Mouse (Mus musculus): ENCODE measurements around the gene Cntn6. TPM values are rescaled to one million over a fixed set of nuclear protein-coding genes. Genes with fewer than 3 reads are reported as not detected.

Gene Cntn6
- polyA plus RNA-seq, 1 experiment from 2014 or later = 0.03 TPM

DNA sequence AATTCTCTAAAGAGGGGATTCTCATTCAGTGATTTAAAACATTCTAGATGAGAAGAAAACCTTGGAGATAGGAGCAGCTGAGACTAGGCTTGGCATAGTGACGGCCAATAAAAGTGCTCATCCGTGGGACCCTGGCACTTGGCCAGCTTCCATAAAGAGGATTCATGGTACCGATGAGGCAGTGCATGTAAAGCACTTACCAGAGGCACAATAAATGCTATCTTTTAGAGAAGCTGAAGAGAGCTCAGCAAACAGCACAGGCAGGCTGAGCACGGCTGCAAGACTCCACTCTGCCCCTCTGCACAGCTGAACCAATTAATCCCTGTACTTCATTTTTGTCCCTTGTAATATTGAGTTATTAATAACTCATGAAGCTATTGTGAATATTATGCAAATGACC, 110.8 kb downstream of the Cntn6 start:
- Histone ChIP-seq H3K4me3 (replicated peaks) (no peak overlapping the region), H3K27me3 (no peaks in the 10 kb centered on the region)

DNA sequence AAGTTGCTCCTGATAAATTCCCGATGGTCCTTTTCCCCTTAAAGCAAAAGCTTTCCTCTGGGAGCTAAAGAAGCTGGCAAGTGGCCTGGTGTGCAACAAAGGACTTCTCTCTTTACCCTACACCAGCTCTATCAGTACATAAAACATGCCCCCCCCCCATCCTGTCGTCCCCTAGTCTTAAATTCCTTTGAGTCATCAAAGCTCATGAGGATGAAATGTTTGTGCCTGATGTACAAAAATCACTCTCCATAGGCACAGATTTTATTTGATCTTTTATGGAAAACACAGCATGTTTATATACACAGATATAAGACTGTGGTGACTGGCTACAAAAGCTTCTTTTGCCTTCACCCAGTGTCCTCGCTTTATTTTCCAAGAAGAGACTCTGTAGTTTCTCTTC, 112.6 kb downstream of the Cntn6 start:
- Histone ChIP-seq H3K36me3 (replicated peaks) (no peaks in the 10 kb centered on the region), H3K4me2 (no peak overlapping the region), H3K9me3 (replicated peaks) (no peaks in the 10 kb centered on the region), H3K4me1 (replicated peaks) (no peaks in the 10 kb centered on the region), H3K9ac (no peak overlapping the region), H3K4me3 (replicated peaks) (no peak overlapping the region), H3K27ac (replicated peaks) (no peak overlapping the region), H3K27me3 (no peaks in the 10 kb centered on the region)
- WGBS (ENCODE audit: insufficient replicate concordance) = 43% methylated on average over 3 of the region's 3 CpGs
- ATAC-seq (ENCODE audit: insufficient read depth) = no peak

More for the DNA sequence above, 110.8 kb downstream of the Cntn6 start:
- H3K27ac ChIP-seq (replicated peaks) = no peak overlapping the region
- 63% methylated on average over 4 of the region's 4 CpGs for whole genome bisulfite sequencing (ENCODE audit: insufficient replicate concordance)
- H3K9me3 ChIP-seq (replicated peaks) = no peaks in the 10 kb centered on the region
- no peaks in the 10 kb centered on the region for H3K36me3 ChIP-seq (replicated peaks)
- no peak for ATAC-seq (ENCODE audit: insufficient read depth)
- H3K9ac ChIP-seq = no peak overlapping the region
- no peaks in the 10 kb centered on the region for H3K4me1 ChIP-seq (replicated peaks)
- H3K4me2 ChIP-seq = no peak overlapping the region

DNA sequence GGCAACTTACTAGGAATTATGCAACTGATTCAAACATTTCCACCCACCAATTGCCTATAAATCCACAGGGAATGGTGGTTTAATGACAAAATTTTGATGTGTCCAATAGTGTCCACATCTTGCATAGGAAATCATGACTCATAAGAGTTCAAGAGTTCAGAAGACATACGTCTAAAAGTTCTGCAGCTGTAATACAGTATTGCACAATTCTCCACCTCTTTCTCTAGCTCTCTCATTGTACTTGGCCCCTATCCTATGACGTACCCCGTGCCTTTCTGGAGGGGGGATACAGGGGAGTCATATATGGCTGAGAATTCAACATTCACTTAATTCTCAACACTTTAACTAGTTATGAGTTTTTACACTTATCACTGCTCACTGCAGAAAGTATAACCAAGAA, 160.9 kb downstream of the Cntn6 start:
- WGBS (ENCODE audit: insufficient replicate concordance) = 67% methylated on average over 3 of the region's 3 CpGs
- ATAC-seq (ENCODE audit: insufficient read depth) = no peak
- Histone ChIP-seq H3K27ac (replicated peaks) (no peak overlapping the region), H3K4me1 (replicated peaks) (no peaks in the 10 kb centered on the region), H3K36me3 (replicated peaks) (no peaks in the 10 kb centered on the region), H3K9me3 (replicated peaks) (no peaks in the 10 kb centered on the region), H3K9ac (no peak overlapping the region), H3K27me3 (no peaks in the 10 kb centered on the region), H3K4me2 (no peak overlapping the region), H3K4me3 (replicated peaks) (no peak overlapping the region)

GRCm38 (mm10) chr6:104668701-104669100, 176.1 kb downstream of the Cntn6 start:
- Histone ChIP-seq H3K9ac (no peak overlapping the region), H3K9me3 (replicated peaks) (no peaks in the 10 kb centered on the region), H3K27ac (replicated peaks) (no peak overlapping the region), H3K4me2 (no peak overlapping the region), H3K4me3 (replicated peaks) (no peak overlapping the region), H3K4me1 (replicated peaks) (no peaks in the 10 kb centered on the region), H3K27me3 (no peaks in the 10 kb centered on the region), H3K36me3 (replicated peaks) (no peaks in the 10 kb centered on the region)
- 57% methylated on average over 2 of the region's 2 CpGs for WGBS (ENCODE audit: insufficient replicate concordance)
- no peak for ATAC-seq (ENCODE audit: insufficient read depth)

- no peaks in the 10 kb centered on the region for H3K36me3 ChIP-seq (replicated peaks)
- no peaks in the 10 kb centered on the region for H3K4me1 ChIP-seq (replicated peaks)
- H3K4me2 ChIP-seq = no peak overlapping the region
- H3K4me3 ChIP-seq (replicated peaks) = no peak overlapping the region
- no peaks in the 10 kb centered on the region for H3K9me3 ChIP-seq (replicated peaks)
- H3K27ac ChIP-seq (replicated peaks) = no peak overlapping the region
- no peaks in the 10 kb centered on the region for H3K27me3 ChIP-seq
- H3K9ac ChIP-seq = no peak overlapping the region
- no peak for ATAC-seq (ENCODE audit: insufficient read depth)
These were observed 181.7 kb downstream of the Cntn6 start for GRCm38 (mm10) chr6:104674249-104674648.

- Histone ChIP-seq H3K4me1 (replicated peaks) (no peaks in the 10 kb centered on the region), H3K4me2 (no peak overlapping the region), H3K27ac (replicated peaks) (no peak overlapping the region), H3K27me3 (no peaks in the 10 kb centered on the region), H3K36me3 (replicated peaks) (no peaks in the 10 kb centered on the region), H3K9ac (no peak overlapping the region), H3K9me3 (replicated peaks) (no peaks in the 10 kb centered on the region), H3K4me3 (replicated peaks) (no peak overlapping the region)
- no peak for ATAC-seq (ENCODE audit: insufficient read depth)
- WGBS (ENCODE audit: insufficient replicate concordance) = 45% methylated on average over 1 of the region's 1 CpGs
These were observed 187.4 kb downstream of the Cntn6 start for GRCm38 (mm10) chr6:104679809-104680495.

GRCm38 (mm10) chr6:104687980-104688379, 195.4 kb downstream of the Cntn6 start:
- ATAC-seq (ENCODE audit: insufficient read depth) = no peak
- Histone ChIP-seq H3K36me3 (replicated peaks) (no peaks in the 10 kb centered on the region), H3K9me3 (replicated peaks) (no peaks in the 10 kb centered on the region), H3K4me3 (replicated peaks) (no peak overlapping the region), H3K4me2 (no peak overlapping the region), H3K27me3 (no peaks in the 10 kb centered on the region), H3K4me1 (replicated peaks) (no peaks in the 10 kb centered on the region), H3K27ac (replicated peaks) (no peak overlapping the region), H3K9ac (no peak overlapping the region)
- WGBS (ENCODE audit: insufficient replicate concordance) = 59% methylated on average over 3 of the region's 3 CpGs

GRCm38 (mm10) chr6:104688439-104689125, 196.0 kb downstream of the Cntn6 start:
- WGBS (ENCODE audit: insufficient replicate concordance) = 62% methylated on average over 6 of the region's 6 CpGs
- Histone ChIP-seq H3K36me3 (replicated peaks) (no peaks in the 10 kb centered on the region), H3K4me3 (replicated peaks) (no peak overlapping the region), H3K27me3 (no peaks in the 10 kb centered on the region), H3K9me3 (replicated peaks) (no peaks in the 10 kb centered on the region), H3K4me1 (replicated peaks) (no peaks in the 10 kb centered on the region), H3K4me2 (no peak overlapping the region), H3K9ac (no peak overlapping the region), H3K27ac (replicated peaks) (no peak overlapping the region)
- no peak for ATAC-seq (ENCODE audit: insufficient read depth)

- Histone ChIP-seq H3K4me2 (no peak overlapping the region), H3K4me3 (replicated peaks) (no peak overlapping the region), H3K27ac (replicated peaks) (no peak overlapping the region), H3K4me1 (replicated peaks) (no peaks in the 10 kb centered on the region), H3K27me3 (no peaks in the 10 kb centered on the region), H3K9me3 (replicated peaks) (no peaks in the 10 kb centered on the region), H3K9ac (no peak overlapping the region), H3K36me3 (replicated peaks) (no peaks in the 10 kb centered on the region)
- ATAC-seq (ENCODE audit: insufficient read depth) = no peak
- 59% methylated on average over 1 of the region's 1 CpGs for WGBS (ENCODE audit: insufficient replicate concordance)
These were observed 236.0 kb downstream of the Cntn6 start for GRCm38 (mm10) chr6:104728571-104728970.

DNA sequence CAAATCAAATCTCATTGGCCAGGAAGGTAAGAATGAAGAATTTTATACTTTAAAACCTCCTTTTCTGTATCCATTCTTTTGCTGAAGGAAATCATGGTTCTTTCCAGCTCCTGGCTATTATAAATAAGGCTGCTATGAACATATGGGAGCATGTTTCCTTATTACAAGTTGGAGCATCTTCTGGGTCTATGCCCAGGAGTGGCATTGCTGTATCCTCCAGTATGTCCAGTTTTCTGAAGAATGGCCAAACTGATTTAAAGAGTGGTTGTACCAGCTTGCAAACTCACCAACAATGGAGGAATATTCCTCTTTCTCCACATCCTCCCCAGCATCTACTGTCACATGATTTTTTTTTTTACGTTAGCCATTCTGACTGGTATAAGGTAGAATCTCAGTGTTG, 241.7 kb downstream of the Cntn6 start:
- Histone ChIP-seq H3K9me3 (replicated peaks) (no peaks in the 10 kb centered on the region), H3K4me2 (no peak overlapping the region), H3K4me1 (replicated peaks) (no peaks in the 10 kb centered on the region), H3K27me3 (no peaks in the 10 kb centered on the region), H3K9ac (no peak overlapping the region), H3K36me3 (replicated peaks) (no peaks in the 10 kb centered on the region), H3K4me3 (replicated peaks) (no peak overlapping the region), H3K27ac (replicated peaks) (no peak overlapping the region)
- WGBS (ENCODE audit: insufficient replicate concordance) = 77% methylated on average over 1 of the region's 1 CpGs
- ATAC-seq (ENCODE audit: insufficient read depth) = no peak

DNA sequence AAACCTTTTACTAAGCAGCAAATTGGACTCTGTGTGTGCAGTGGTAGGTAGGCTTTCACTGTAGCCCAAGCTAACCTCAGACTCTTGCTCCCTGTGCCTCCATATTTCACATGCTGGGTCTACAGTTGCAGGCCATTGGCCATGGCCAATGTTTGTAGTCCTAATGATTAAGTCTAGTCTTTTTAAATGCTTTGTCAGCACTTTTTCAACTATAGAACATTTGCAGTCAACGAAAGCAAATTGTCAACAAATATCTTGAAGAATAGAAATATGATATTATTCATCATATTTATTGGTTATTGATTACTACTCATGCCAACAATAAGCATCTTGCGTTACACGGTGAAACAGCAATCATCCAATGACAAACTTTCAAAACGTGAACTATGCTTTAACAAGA, 246.4 kb downstream of the Cntn6 start:
- ATAC-seq (ENCODE audit: insufficient read depth) = no peak
- Histone ChIP-seq H3K27ac (replicated peaks) (no peak overlapping the region), H3K4me1 (replicated peaks) (no peaks in the 10 kb centered on the region), H3K9me3 (replicated peaks) (no peaks in the 10 kb centered on the region), H3K9ac (no peak overlapping the region), H3K4me3 (replicated peaks) (no peak overlapping the region), H3K36me3 (replicated peaks) (no peaks in the 10 kb centered on the region), H3K27me3 (no peaks in the 10 kb centered on the region), H3K4me2 (no peak overlapping the region)
- WGBS (ENCODE audit: insufficient replicate concordance) = 74% methylated on average over 4 of the region's 4 CpGs

- no peak overlapping the region for H3K9ac ChIP-seq
- H3K4me1 ChIP-seq (replicated peaks) = no peaks in the 10 kb centered on the region
- H3K27ac ChIP-seq (replicated peaks) = no peak overlapping the region
- H3K27me3 ChIP-seq = no peaks in the 10 kb centered on the region
- no peak overlapping the region for H3K4me2 ChIP-seq
- ATAC-seq (ENCODE audit: insufficient read depth) = no peak
- no peak overlapping the region for H3K4me3 ChIP-seq (replicated peaks)
- no peaks in the 10 kb centered on the region for H3K36me3 ChIP-seq (replicated peaks)
- no peaks in the 10 kb centered on the region for H3K9me3 ChIP-seq (replicated peaks)
These were observed 265.5 kb downstream of the Cntn6 start for GRCm38 (mm10) chr6:104758125-104758524.
